Mouse (Mus musculus) bone marrow macrophage, adult 2 months (primary cell): ENCODE measurements around the gene Zdhhc7. TPM values are rescaled to one million over a fixed set of nuclear protein-coding genes. Genes with fewer than 3 reads are reported as not detected.
A peak's percentile ranks its signal among the peaks of the same experiment; 100 is the strongest.

Experiments used
- H3K27ac ChIP-seq: 2 replicates; pipeline ENCODE4 v1.5.1; 2012; ENCODE audit warnings: low read depth, low read length; ENCODE audit not compliant: insufficient read depth
- H3K4me1 ChIP-seq: 2 replicates; pipeline ENCODE4 v1.6.1; 2012; ENCODE audit warnings: low read length; ENCODE audit not compliant: control insufficient read depth, insufficient read depth
- H3K4me3 ChIP-seq: 2 replicates; pipeline ENCODE4 v1.5.1; 2012; ENCODE audit warnings: mild to moderate bottlenecking, low read length, moderate library complexity; ENCODE audit not compliant: insufficient read depth
- CTCF ChIP-seq: IDR thresholded peaks from 2 replicates; pipeline ENCODE4 v1.5.1; 2012; ENCODE audit warnings: low read depth, mild to moderate bottlenecking, low read length, moderate library complexity
- POLR2A ChIP-seq: IDR thresholded peaks from 2 replicates; pipeline ENCODE4 v1.6.1; 2012; ENCODE audit warnings: mild to moderate bottlenecking, low read depth, low read length, borderline replicate concordance
- polyA plus RNA-seq: library from polyadenylated mRNA; stranded (reverse); fragments of >200 nt; gene quantifications from 2 replicates; pipeline ENCODE4 v1.2.4, GENCODE M21; 2012; ENCODE audit not compliant: missing spikeins, insufficient read depth, insufficient read length

Gene Zdhhc7
- polyA plus RNA-seq, 1 experiment, result 36.9 TPM

DNA sequence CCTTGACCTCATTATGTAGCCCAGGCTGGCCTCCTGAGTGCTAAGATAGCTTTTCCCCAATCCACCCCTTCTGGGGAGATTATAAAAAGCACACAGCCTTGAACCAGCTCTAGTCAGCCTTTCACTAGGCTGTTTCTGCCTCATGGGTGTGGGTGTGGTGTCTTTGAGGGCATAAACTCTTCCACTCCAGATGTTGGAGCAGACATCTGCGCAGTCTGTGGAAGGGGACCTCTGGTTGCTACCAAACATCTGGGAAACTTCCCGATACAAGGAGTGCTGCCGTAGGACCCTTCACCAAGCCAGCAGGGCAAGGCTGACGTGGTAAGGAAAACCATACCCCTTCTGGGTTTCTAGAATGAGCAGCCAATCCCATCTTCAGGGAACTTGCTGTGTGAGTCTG, 49.4 kb downstream of the Zdhhc7 start:
- H3K4me1 ChIP-seq, result peaks cover 4% of the 10 kb centered on the region; the same call in 1 of the 2 replicates
- no peak overlapping the region for H3K27ac ChIP-seq
- no peak overlapping the region for H3K4me3 ChIP-seq
- TF ChIP-seq CTCF (no peak), POLR2A (no peak)

DNA sequence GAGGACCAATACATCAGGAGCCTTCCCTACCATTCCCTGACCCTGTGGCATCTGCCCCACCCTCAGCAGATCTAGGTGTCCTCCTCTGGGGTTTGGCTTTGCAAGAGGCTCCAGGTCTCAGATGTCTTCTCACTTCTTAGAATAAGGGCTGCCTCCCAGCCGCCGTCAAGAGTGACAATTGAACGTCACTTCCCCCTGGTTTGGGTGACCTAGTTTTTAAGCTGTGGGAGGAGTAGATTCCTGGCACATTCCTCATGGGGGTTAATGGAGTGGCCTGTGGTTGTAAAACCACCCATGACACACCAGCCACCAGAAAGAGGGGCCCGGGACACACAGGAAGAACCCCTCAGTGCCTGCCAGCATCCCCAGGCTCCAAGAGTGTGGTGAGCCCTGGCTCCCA, 50.3 kb downstream of the Zdhhc7 start:
- peaks cover 4% of the 10 kb centered on the region; the same call in 1 of the 2 replicates for H3K4me1 ChIP-seq
- TF ChIP-seq CTCF (no peak), POLR2A (no peak)
- H3K4me3 ChIP-seq, result no peak overlapping the region
- no peak overlapping the region for H3K27ac ChIP-seq

DNA sequence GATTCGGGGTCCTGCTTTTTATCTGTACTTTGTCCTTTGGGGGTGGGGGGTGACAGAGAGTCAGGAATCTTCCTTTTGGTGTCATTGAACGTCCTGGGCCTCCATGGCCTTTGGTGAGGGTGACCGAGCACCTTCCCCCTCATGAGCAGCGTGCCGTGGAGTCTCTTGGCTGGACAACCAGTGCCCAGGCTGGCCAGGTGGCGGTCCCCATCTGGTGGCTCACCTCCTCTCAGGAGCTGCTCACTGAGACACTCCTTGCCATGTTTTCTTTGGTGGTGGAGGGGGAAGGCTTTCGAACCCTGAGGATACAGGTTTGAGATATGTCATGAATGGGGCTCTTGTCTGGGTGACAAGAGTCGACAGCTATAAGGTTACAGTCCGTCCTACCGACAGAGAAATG, 50.9 kb downstream of the Zdhhc7 start:
- no peak overlapping the region for H3K27ac ChIP-seq
- TF ChIP-seq POLR2A, result no peak
- TF ChIP-seq CTCF, result no peak
- H3K4me3 ChIP-seq, result no peak overlapping the region
- peaks cover 4% of the 10 kb centered on the region; the same call in 1 of the 2 replicates for H3K4me1 ChIP-seq

DNA sequence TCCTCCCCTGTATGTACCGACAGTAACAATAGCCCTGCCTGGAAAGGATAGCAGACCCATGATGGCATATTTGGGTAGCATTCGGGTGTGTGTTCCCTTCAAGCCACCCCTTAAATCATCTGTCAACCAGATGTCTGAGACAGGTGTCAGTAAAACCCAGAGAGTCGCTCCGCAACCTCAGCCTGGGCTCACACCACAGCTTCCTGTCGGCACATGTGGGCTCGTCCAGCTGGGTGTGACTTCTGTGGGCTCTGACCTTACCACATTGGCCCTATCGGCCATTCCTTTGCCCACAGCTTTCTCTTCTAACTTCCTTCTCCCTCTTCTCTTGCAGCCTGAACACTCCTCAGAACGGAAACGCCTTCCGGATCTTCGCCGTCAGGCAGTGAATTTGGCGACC, 51.3 kb downstream of the Zdhhc7 start:
- Histone ChIP-seq H3K4me3 (no peak overlapping the region), H3K4me1 (peaks cover 6% of the 10 kb centered on the region), H3K27ac (no peak overlapping the region)
- TF ChIP-seq CTCF (no peak), POLR2A (no peak)

DNA sequence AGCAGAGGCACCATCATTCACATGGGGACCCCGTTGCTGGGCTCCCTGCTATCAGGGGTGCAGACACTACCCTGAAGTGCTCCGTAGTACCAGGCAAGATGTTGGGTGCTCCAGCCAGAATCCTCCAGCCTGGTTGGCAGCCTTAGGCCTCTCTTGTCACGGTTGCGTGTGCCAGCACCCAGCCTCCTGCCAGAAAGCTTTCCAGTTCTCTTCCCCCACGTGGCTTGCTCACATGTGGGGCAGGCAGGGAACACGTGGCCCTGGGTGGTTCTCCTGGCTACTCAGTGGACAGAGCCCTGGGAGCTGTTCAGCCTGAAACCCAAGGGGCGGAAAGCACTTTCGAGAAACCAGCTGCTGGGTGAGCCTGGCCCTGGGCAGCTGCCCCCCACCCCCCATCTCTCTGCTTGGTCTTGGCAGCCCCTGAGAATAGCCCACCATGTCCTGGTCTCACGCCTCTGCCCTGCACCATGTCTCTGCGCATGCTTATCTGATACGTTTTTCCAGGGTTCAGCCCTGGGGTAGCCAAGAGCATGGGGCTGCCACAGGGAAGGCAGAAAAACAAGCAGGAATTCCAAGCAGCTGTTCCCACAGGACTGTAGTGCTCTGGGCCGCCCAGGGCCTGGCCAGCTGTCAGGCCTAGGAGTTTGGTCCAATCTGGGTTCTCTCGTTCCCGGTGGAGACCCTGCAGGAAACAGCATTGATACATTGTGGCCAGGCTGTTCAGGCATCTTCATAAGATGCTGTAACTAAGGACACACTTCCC, 54.8 kb downstream of the Zdhhc7 start:
- Histone ChIP-seq H3K4me1 (peaks cover 21% of the 10 kb centered on the region), H3K4me3 (no peak overlapping the region), H3K27ac (no peak overlapping the region)
- TF ChIP-seq CTCF (no peak), POLR2A (no peak)

DNA sequence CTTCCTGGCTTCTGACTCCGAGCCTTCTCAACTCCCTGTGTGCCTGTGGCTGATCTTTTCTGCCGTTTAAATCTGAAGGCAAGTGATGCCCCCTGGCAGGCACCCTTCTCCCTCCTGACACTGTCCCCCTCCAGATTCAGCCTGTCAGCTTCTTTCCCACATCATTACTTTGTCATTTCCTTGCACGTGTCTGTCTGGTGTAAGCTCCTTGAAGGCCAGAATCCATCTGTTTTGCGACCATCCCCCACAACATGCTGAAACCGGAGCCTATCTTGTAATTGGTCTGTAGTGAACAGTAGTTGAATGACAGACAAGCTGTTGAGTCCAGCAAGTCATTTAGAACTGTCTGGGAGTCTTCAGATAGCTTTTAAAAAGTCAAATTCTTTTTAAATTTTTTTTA, 55.8 kb downstream of the Zdhhc7 start:
- TF ChIP-seq CTCF (no peak), POLR2A (no peak)
- H3K27ac ChIP-seq, result no peak overlapping the region
- peaks cover 29% of the 10 kb centered on the region for H3K4me1 ChIP-seq
- no peak overlapping the region for H3K4me3 ChIP-seq

DNA sequence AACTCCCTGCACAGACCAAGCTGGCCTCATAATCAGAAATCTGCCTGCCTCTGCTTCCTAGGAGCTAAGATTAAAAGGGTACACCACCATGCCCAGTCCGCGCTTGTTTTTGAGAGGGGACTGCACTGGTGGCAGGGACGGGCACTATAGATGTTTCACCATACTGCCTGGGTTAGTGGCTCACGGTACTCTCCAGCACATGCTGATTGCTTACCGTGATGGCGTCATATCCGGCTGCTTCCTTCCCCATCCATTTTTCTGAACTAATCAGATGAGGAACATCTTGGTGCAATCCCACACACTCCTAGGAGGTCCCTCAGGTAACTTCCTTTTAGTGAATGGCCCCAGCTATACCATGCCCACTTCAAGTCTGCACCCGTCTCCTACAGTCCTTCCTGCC, 56.4 kb downstream of the Zdhhc7 start:
- no peak overlapping the region for H3K27ac ChIP-seq
- TF ChIP-seq POLR2A, result no peak
- TF ChIP-seq CTCF, result no peak
- no peak overlapping the region for H3K4me3 ChIP-seq
- H3K4me1 ChIP-seq, result peaks cover 28% of the 10 kb centered on the region

DNA sequence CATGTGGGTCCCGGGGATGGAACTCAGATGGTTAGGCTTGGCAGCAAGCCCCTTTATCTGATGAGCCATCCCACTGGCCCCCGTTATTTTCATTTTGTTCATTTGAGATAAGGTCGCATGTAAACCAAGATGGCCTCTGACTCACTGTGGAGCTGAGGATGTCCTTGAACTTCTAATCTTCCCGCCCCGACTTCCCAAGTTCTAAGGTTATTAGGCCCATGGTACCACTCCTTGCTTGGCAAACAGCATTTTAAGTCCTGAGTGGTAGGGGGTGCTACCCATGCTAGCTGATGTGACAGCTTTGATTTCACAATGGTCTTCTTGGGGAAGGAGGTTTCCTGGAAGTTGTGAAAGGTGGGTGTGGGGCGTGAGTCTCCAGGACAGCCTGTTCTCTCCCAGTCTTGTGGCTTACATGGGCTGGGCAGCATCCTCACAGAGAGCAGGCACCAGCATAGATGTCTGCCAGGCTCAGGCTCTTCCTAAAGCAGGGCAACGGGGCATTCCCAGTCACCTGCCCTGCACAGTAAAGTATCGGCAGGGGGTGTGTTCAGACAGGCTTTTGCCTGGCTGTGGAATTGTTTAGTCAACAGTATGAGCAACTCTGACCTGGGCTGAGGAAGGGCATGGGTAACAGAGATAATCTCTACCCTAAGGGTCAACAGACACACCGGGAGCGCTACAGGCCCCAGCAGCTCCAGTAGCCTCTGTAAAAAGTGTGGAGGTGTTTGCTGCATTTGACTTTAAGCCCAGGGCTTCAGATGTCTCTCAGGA, 58.6 kb downstream of the Zdhhc7 start:
- TF ChIP-seq POLR2A, result no peak
- no peak for TF ChIP-seq CTCF
- Histone ChIP-seq H3K4me1 (peaks cover 26% of the 10 kb centered on the region), H3K27ac (no peak overlapping the region), H3K4me3 (no peak overlapping the region)

DNA sequence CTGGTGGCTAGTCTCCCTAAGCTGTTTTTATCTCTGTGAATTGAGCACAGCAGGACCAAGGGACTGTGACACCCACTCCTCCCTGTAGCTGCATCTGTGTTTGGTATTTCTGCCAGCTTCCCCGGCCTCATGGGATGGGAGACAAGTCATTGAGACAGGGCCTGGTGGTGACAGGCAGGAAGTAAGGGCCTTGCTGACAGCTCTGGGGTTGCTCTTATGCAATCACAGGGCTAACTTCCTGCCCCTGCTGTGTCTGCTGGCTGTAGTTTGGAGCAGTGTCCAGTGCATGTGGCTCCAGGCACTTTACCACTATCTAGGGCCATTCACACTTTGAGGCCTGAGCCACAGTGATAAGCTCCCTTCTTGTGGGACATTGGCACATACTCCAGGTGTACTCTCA, 60.4 kb downstream of the Zdhhc7 start:
- peak overlapping the region; percentile 52 for H3K27ac ChIP-seq

DNA sequence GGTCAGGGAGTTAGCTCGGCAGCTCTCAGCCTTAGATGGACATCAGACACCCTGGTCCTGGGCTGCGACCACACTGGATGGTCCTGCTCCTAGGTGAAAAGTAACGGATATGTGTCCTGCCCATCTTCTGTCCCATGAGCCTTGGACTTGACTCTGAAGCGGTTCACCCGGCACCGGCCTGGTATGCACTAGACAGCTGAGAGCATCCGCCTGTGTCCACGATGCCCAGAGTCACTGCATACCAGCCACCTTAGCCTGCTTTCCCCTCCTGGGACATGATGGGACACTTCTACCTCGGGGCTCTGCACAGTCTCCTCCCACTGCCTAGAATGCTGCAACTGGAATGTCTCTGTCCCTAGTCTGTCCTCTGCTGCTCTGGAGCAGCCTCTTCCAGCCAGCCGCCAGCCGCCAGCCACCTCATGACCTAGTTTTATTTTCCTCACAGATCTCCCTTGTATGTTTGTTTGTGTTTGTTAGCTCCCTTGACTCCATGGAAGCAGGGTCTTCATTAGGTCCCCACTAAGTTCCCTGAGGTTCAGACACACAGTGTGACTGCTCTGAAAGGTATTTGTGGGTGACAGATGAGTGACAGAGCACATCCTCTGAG, 61.9 kb downstream of the Zdhhc7 start:
- H3K4me1 ChIP-seq, result peaks cover 20% of the 10 kb centered on the region
- H3K27ac ChIP-seq, result no peak overlapping the region
- no peak overlapping the region for H3K4me3 ChIP-seq
- TF ChIP-seq POLR2A (no peak), CTCF (no peak)

More for the DNA sequence above, 60.4 kb downstream of the Zdhhc7 start:
- TF ChIP-seq CTCF (no peak), POLR2A (no peak)
- H3K4me1 ChIP-seq, result peaks cover 26% of the 10 kb centered on the region
- H3K4me3 ChIP-seq, result no peak overlapping the region
